Mouse (Mus musculus): Measurements from ENCODE around the gene Pbrm1. TPM values are rescaled to one million over a fixed set of nuclear protein-coding genes. Genes with fewer than 3 reads are reported as not detected.

Pbrm1 gene
- polyA plus RNA-seq (2014; fragmentation: Nextera tagmentation; extraction: Ambion mirVana): 75.1 and 89.0 TPM in 2 replicates

DNA sequence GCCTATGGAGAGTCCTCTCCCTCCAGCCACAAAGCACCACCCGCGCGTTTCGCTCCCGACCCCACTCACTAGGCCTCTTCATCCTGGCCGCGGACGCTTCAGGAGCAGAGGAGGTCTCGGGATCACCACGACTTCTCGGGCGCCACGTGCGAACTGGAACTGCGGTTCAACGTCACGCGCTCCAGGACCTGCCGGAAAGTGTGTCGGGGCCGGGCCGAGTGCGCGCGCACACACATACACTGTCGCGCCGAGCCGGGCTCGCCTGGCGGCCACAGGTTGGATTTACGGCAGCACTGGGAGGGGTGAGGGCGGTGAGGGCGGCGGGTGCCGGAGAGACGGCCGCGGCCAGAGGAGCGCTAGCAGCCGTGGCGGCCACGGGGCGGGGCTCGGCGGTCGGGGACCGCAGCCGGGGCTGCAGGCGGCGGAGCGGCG lies at the start of gene Pbrm1, which contains the start of gene Gnl3:
Gene Pbrm1 (plus strand): TSS at position 279 of the 432 bp plus-strand sequence.
Gene Gnl3 (minus strand): TSS at position 293 of the 432 bp plus-strand sequence.
- peaks cover 56% of the 10 kb centered on the region for H3K36me3 ChIP-seq (ENCODE audit: control insufficient read depth, insufficient read depth, low read length)
- H3K27ac ChIP-seq (replicated peaks in 1 of 2; ENCODE audit: control insufficient read depth in 1 of 2, insufficient read depth in 1 of 2, low read depth in 2 of 2, low read length in 2 of 2): peak within 1 kb of the TSS; percentile 93 to 97
- H3K4me3 ChIP-seq (ENCODE audit: control insufficient read depth in 1 of 2, insufficient read depth in 1 of 2, low read depth in 1 of 2, low read length in 2 of 2): peak within 1 kb of the TSS; percentile 65 to 82
- H3K4me1 ChIP-seq (ENCODE audit: control insufficient read depth in 2 of 2, insufficient read depth in 2 of 2, low read length in 2 of 2): peaks cover 6 to 23% of the 10 kb centered on the region in 2 experiments
- under 1% methylated on average over 39 of the region's 53 CpGs for WGBS
- no peaks in the 10 kb centered on the region for H3K9me3 ChIP-seq (ENCODE audit: control insufficient read depth, low read length)
- H3K27me3 ChIP-seq (ENCODE audit: control insufficient read depth, insufficient read depth, low read length): no peaks in the 10 kb centered on the region
- H3K4me2 ChIP-seq (ENCODE audit: low read length): peak within 1 kb of the TSS; percentile 76
- peak within 1 kb of the TSS; percentile 94 for H3K9ac ChIP-seq (ENCODE audit: low read length)
- peak; percentile 95 for ATAC-seq (ENCODE audit: insufficient number of reproducible peaks, insufficient read depth, low FRiP score, low read depth)

GRCm38 (mm10) chr14:30974204-30974603 lies 44.7 kb upstream of the Pbrm1 start:
- WGBS: 62% methylated on average over 6 of the region's 6 CpGs
- Histone ChIP-seq H3K4me1 (ENCODE audit: control insufficient read depth in 2 of 2, insufficient read depth in 2 of 2, low read length in 2 of 2) (no peaks in the 10 kb centered on the region), H3K27me3 (ENCODE audit: control insufficient read depth, insufficient read depth, low read length) (no peaks in the 10 kb centered on the region), H3K36me3 (ENCODE audit: control insufficient read depth, insufficient read depth, low read length) (peaks cover 4% of the 10 kb centered on the region; the same call in 1 of the 2 replicates), H3K9me3 (ENCODE audit: control insufficient read depth, low read length) (no peaks in the 10 kb centered on the region), H3K9ac (ENCODE audit: low read length) (no peak overlapping the region), H3K4me2 (ENCODE audit: low read length) (no peak overlapping the region), H3K27ac (replicated peaks in 1 of 2; ENCODE audit: control insufficient read depth in 1 of 2, insufficient read depth in 1 of 2, low read depth in 2 of 2, low read length in 2 of 2) (no peak overlapping the region), H3K4me3 (ENCODE audit: control insufficient read depth in 1 of 2, insufficient read depth in 1 of 2, low read depth in 1 of 2, low read length in 2 of 2) (no peak overlapping the region)
- no peak for ATAC-seq (ENCODE audit: insufficient number of reproducible peaks, insufficient read depth, low FRiP score, low read depth)

GRCm38 (mm10) chr14:30976222-30976621 lies 42.7 kb upstream of the Pbrm1 start:
- no peak for ATAC-seq (ENCODE audit: insufficient number of reproducible peaks, insufficient read depth, low FRiP score, low read depth)
- no peak overlapping the region for H3K4me3 ChIP-seq (ENCODE audit: control insufficient read depth in 1 of 2, insufficient read depth in 1 of 2, low read depth in 1 of 2, low read length in 2 of 2)
- no peaks in the 10 kb centered on the region for H3K27me3 ChIP-seq (ENCODE audit: control insufficient read depth, insufficient read depth, low read length)
- WGBS: 73% methylated on average over 3 of the region's 3 CpGs
- H3K36me3 ChIP-seq (ENCODE audit: control insufficient read depth, insufficient read depth, low read length): no peaks in the 10 kb centered on the region; the same call in 1 of the 2 replicates
- no peak overlapping the region for H3K27ac ChIP-seq (replicated peaks in 1 of 2; ENCODE audit: control insufficient read depth in 1 of 2, insufficient read depth in 1 of 2, low read depth in 2 of 2, low read length in 2 of 2)
- no peaks in the 10 kb centered on the region for H3K4me1 ChIP-seq (ENCODE audit: control insufficient read depth in 2 of 2, insufficient read depth in 2 of 2, low read length in 2 of 2)
- no peak overlapping the region for H3K4me2 ChIP-seq (ENCODE audit: low read length)
- H3K9me3 ChIP-seq (ENCODE audit: control insufficient read depth, low read length): no peaks in the 10 kb centered on the region
- no peak overlapping the region for H3K9ac ChIP-seq (ENCODE audit: low read length)

GRCm38 (mm10) chr14:30996417-30996816 lies 22.5 kb upstream of the Pbrm1 start:
- no peaks in the 10 kb centered on the region for H3K27me3 ChIP-seq (ENCODE audit: control insufficient read depth, insufficient read depth, low read length)
- H3K4me2 ChIP-seq (ENCODE audit: low read length): no peak overlapping the region
- H3K27ac ChIP-seq (replicated peaks in 1 of 2; ENCODE audit: control insufficient read depth in 1 of 2, insufficient read depth in 1 of 2, low read depth in 2 of 2, low read length in 2 of 2): no peak overlapping the region
- no peaks in the 10 kb centered on the region for H3K9me3 ChIP-seq (ENCODE audit: control insufficient read depth, low read length)
- H3K4me1 ChIP-seq (ENCODE audit: control insufficient read depth in 2 of 2, insufficient read depth in 2 of 2, low read length in 2 of 2): peaks cover 0 to 7% of the 10 kb centered on the region in 2 experiments; a peak in 2 of 4 replicates
- no peak overlapping the region for H3K4me3 ChIP-seq (ENCODE audit: control insufficient read depth in 1 of 2, insufficient read depth in 1 of 2, low read depth in 1 of 2, low read length in 2 of 2)
- H3K36me3 ChIP-seq (ENCODE audit: control insufficient read depth, insufficient read depth, low read length): peaks cover 11% of the 10 kb centered on the region
- no peak overlapping the region for H3K9ac ChIP-seq (ENCODE audit: low read length)
- no peak for ATAC-seq (ENCODE audit: insufficient number of reproducible peaks, insufficient read depth, low FRiP score, low read depth)

DNA sequence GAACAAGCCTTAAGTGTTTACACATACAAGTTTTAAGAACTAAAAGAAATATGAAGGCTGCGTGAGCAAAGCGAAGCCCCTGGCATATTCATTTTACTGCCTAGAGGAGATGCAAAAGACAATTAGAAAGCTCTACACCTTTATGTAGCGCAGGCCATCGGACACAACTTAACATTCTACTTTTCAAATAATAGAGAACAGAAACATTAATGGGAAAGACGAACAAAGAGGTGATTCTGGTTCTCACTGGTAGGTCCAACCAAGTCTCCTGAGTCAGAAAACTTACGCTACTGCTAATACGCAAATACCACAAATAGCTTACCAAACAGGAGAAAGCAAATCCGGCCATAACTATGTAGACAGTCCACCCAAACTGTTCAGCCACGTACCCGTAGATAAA lies 18.6 kb upstream of the Pbrm1 start:
- Histone ChIP-seq H3K36me3 (ENCODE audit: control insufficient read depth, insufficient read depth, low read length) (peaks cover 19% of the 10 kb centered on the region), H3K9me3 (ENCODE audit: control insufficient read depth, low read length) (no peaks in the 10 kb centered on the region), H3K4me1 (ENCODE audit: control insufficient read depth in 2 of 2, insufficient read depth in 2 of 2, low read length in 2 of 2) (peaks cover 4 to 11% of the 10 kb centered on the region in 2 experiments), H3K4me3 (ENCODE audit: control insufficient read depth in 1 of 2, insufficient read depth in 1 of 2, low read depth in 1 of 2, low read length in 2 of 2) (peak overlapping the region; percentile 90 to 98; a peak in 3 of 4 replicates), H3K4me2 (ENCODE audit: low read length) (peak overlapping the region; percentile 70), H3K27ac (replicated peaks in 1 of 2; ENCODE audit: control insufficient read depth in 1 of 2, insufficient read depth in 1 of 2, low read depth in 2 of 2, low read length in 2 of 2) (0 out of 4 replicates have a peak overlapping the region, but pooled peaks of 1 of the 2 experiments have one; percentile 90), H3K9ac (ENCODE audit: low read length) (peak overlapping the region; percentile 95), H3K27me3 (ENCODE audit: control insufficient read depth, insufficient read depth, low read length) (no peaks in the 10 kb centered on the region)
- WGBS: 56% methylated on average over 10 of the region's 10 CpGs
- no peak for ATAC-seq (ENCODE audit: insufficient number of reproducible peaks, insufficient read depth, low FRiP score, low read depth)

DNA sequence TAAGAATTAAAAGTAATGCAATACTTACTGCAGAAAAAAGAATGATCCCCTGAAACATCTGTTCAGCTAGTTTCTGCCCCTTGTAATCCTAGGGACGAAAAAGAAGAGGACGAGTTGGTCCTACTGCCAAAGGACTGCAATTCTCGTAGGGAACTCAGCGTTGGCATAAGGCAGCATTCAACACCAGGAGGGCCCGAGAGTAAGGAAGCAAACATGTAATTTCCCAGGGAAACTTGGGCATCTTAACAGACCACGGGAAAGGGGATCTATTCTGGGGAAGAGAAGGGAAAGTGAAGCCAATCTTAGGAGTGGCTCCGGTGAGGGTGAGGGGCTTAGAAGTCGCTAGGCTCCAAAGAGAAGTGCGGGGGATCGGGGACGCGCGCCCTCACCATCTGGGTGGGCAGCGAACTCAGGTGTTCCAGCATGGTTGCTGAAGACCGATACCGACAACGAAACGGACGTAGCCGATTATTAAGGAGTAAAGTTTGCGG lies 18.1 kb upstream of the Pbrm1 start:
- peak overlapping the region; percentile 70 for H3K4me2 ChIP-seq (ENCODE audit: low read length)
- no peak for ATAC-seq (ENCODE audit: insufficient number of reproducible peaks, insufficient read depth, low FRiP score, low read depth)
- peak overlapping the region; percentile 3 to 90 for H3K27ac ChIP-seq (replicated peaks in 1 of 2; ENCODE audit: control insufficient read depth in 1 of 2, insufficient read depth in 1 of 2, low read depth in 2 of 2, low read length in 2 of 2)
- H3K36me3 ChIP-seq (ENCODE audit: control insufficient read depth, insufficient read depth, low read length): peaks cover 19% of the 10 kb centered on the region
- H3K4me3 ChIP-seq (ENCODE audit: control insufficient read depth in 1 of 2, insufficient read depth in 1 of 2, low read depth in 1 of 2, low read length in 2 of 2): peak overlapping the region; percentile 90 to 98
- H3K4me1 ChIP-seq (ENCODE audit: control insufficient read depth in 2 of 2, insufficient read depth in 2 of 2, low read length in 2 of 2): peaks cover 4 to 11% of the 10 kb centered on the region in 2 experiments
- no peaks in the 10 kb centered on the region for H3K9me3 ChIP-seq (ENCODE audit: control insufficient read depth, low read length)
- no peaks in the 10 kb centered on the region for H3K27me3 ChIP-seq (ENCODE audit: control insufficient read depth, insufficient read depth, low read length)
- peak overlapping the region; percentile 95 for H3K9ac ChIP-seq (ENCODE audit: low read length)
- under 1% methylated on average over 21 of the region's 21 CpGs for WGBS

GRCm38 (mm10) chr14:31001307-31002205 lies 17.4 kb upstream of the Pbrm1 start, which contains the start of the genes Glt8d1 and Spcs1:
Gene Glt8d1, plus strand, starts transcription at chr14:31001400.
Gene Spcs1, minus strand, starts transcription at chr14:31001672.
- WGBS: under 1% methylated on average over 72 of the region's 84 CpGs
- peak; percentile 86 for ATAC-seq (ENCODE audit: insufficient number of reproducible peaks, insufficient read depth, low FRiP score, low read depth)

More at GRCm38 (mm10) chr14:31001307-31002205, 17.4 kb upstream of the Pbrm1 start, which contains the start of the genes Glt8d1 and Spcs1:
- Histone ChIP-seq H3K4me1 (ENCODE audit: control insufficient read depth in 2 of 2, insufficient read depth in 2 of 2, low read length in 2 of 2) (peaks cover 4 to 11% of the 10 kb centered on the region in 2 experiments), H3K9me3 (ENCODE audit: control insufficient read depth, low read length) (no peaks in the 10 kb centered on the region), H3K36me3 (ENCODE audit: control insufficient read depth, insufficient read depth, low read length) (peaks cover 20% of the 10 kb centered on the region), H3K27ac (replicated peaks in 1 of 2; ENCODE audit: control insufficient read depth in 1 of 2, insufficient read depth in 1 of 2, low read depth in 2 of 2, low read length in 2 of 2) (peak within 1 kb of the TSS; percentile 74 to 90), H3K9ac (ENCODE audit: low read length) (peak within 1 kb of the TSS; percentile 95), H3K4me3 (ENCODE audit: control insufficient read depth in 1 of 2, insufficient read depth in 1 of 2, low read depth in 1 of 2, low read length in 2 of 2) (peak within 1 kb of the TSS; percentile 90 to 98), H3K27me3 (ENCODE audit: control insufficient read depth, insufficient read depth, low read length) (no peaks in the 10 kb centered on the region), H3K4me2 (ENCODE audit: low read length) (peak within 1 kb of the TSS; percentile 70)
